Mouse (Mus musculus) neural tube, embryonic 11.5 days (tissue): ENCODE results near the gene Dusp2. TPM values are rescaled to one million over a fixed set of nuclear protein-coding genes. Genes with fewer than 3 reads are reported as not detected.

Experiments used
- ATAC-seq: fragments of 200-750 bp; cut with Nextera tagmentation; 2 replicates; pipeline ENCODE4 v1.8.0; 2017; ENCODE audit warnings: moderate number of reproducible peaks, mild to moderate bottlenecking, moderate TSS enrichment, moderate library complexity; ENCODE audit not compliant: insufficient read depth, low FRiP score, low TSS enrichment
- DNase-seq: peaks from one replicate; pipeline ENCODE4 v3.0.0-alpha.2; 2015; ENCODE audit warnings: low spot score
- H3K27ac ChIP-seq: fragments of 300-500 bp; sonication (generic); 2 replicates; pipeline ENCODE4 v1.5.1; 2014; ENCODE audit warnings: low read depth, mild to moderate bottlenecking, low read length
- H3K27me3 ChIP-seq: fragments of 300-500 bp; sonication (generic); 2 replicates; pipeline ENCODE4 v1.6.1; 2014; ENCODE audit warnings: mild to moderate bottlenecking, low read length, mixed read lengths; ENCODE audit not compliant: control insufficient read depth, insufficient read depth
- H3K36me3 ChIP-seq: fragments of 300-500 bp; sonication (generic); 2 replicates; pipeline ENCODE4 v1.6.1; 2014; ENCODE audit warnings: mild to moderate bottlenecking, low read length, moderate library complexity, mixed read lengths; ENCODE audit not compliant: control insufficient read depth, insufficient read depth
- H3K4me1 ChIP-seq: fragments of 300-500 bp; sonication (generic); 2 replicates; pipeline ENCODE4 v1.6.1; 2014; ENCODE audit warnings: low read length, mixed read lengths; ENCODE audit not compliant: control insufficient read depth, insufficient read depth
- H3K4me2 ChIP-seq: fragments of 300-500 bp; sonication (generic); 2 replicates; pipeline ENCODE4 v1.6.1; 2014; ENCODE audit warnings: low read depth, mild to moderate bottlenecking, moderate library complexity
- H3K4me3 ChIP-seq: fragments of 300-500 bp; sonication (generic); 2 replicates; pipeline ENCODE4 v1.5.1; 2014; ENCODE audit warnings: low read depth, low read length
- H3K9ac ChIP-seq: fragments of 300-500 bp; sonication (generic); 2 replicates; pipeline ENCODE4 v1.6.1; 2014; ENCODE audit warnings: mild to moderate bottlenecking, low read length
- H3K9me3 ChIP-seq: fragments of 300-500 bp; sonication (generic); 2 replicates; pipeline ENCODE4 v1.6.1; 2016; ENCODE audit warnings: low read length; ENCODE audit not compliant: control insufficient read depth
- WGBS: fragments of 180-500 bp; shearing (Covaris S2); extraction: QIAGEN DNeasy Blood & Tissue Kit; methylation state at CpG from one replicate; pipeline ENCODE4 v1.1.7; 2014; 5-methylcytosine and 5-hydroxymethylcytosine counted together
- polyA plus RNA-seq: library from polyadenylated mRNA; unstranded; fragments of >200 nt; fragmentation: Nextera tagmentation; extraction: Ambion mirVana; gene quantifications from 2 replicates; pipeline ENCODE4 v1.2.1, GENCODE M21; 2014

The Dusp2 gene
- polyA plus RNA-seq, 1 experiment from 2014 or later: 7.0 TPM

DNA sequence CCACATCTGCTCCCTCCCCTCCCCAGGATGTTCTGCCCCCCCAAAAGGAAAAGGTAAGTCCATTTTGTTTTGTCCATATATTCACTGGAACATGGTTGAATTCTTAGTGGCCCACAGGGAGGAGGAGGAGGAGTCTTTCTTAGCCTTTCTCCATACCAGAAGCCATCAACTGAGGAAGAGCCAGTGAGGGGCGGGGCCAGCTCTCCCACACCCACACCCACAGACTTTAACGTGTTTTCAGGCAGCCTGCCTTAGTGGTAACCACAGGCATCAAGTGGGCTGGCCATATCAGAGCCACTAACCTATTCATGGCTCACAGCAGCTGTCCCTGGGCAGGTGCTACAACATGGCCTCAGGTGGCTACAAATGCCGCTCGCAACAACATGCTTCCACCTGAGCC, 2.9 kb downstream of the Dusp2 start:
- H3K27ac ChIP-seq: no peak overlapping the region
- H3K36me3 ChIP-seq: no peaks in the 10 kb centered on the region
- H3K4me1 ChIP-seq: 0 out of 2 replicates have a peak, but pooled peaks cover 3% of the 10 kb centered on the region
- ATAC-seq: no peak
- no peak overlapping the region for H3K4me3 ChIP-seq
- H3K9ac ChIP-seq: no peak overlapping the region
- H3K27me3 ChIP-seq: peaks cover 27% of the 10 kb centered on the region
- no peaks in the 10 kb centered on the region for H3K9me3 ChIP-seq
- WGBS: 70% methylated on average over 4 of the region's 4 CpGs
- DNase-seq: no peak
- H3K4me2 ChIP-seq: no peak overlapping the region

DNA sequence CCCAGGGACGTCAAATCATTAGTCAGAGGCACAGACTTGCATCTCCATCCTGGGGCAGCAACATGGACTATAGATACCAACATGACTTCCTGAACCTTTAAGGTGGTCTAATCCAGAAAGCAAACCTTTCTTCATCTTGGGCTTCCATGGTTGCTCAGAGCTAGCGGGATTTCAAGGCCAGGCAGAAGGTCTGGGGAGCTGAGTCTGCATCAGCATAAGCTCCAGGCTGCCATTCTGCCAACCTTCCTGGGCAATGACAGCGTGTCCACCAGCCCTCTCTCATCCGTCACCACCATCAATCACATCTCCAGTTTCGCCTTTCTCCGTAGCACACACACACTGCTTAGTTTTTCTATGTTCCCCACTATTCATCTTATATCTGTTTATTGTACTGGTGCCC, 3.3 kb downstream of the Dusp2 start:
- WGBS: 76% methylated on average over 6 of the region's 6 CpGs
- Histone ChIP-seq H3K36me3 (no peaks in the 10 kb centered on the region), H3K4me2 (no peak overlapping the region), H3K27me3 (peaks cover 27% of the 10 kb centered on the region), H3K9me3 (no peaks in the 10 kb centered on the region), H3K9ac (no peak overlapping the region), H3K27ac (no peak overlapping the region), H3K4me1 (0 out of 2 replicates have a peak, but pooled peaks cover 3% of the 10 kb centered on the region), H3K4me3 (no peak overlapping the region)
- DNase-seq (no peak), ATAC-seq (no peak)

DNA sequence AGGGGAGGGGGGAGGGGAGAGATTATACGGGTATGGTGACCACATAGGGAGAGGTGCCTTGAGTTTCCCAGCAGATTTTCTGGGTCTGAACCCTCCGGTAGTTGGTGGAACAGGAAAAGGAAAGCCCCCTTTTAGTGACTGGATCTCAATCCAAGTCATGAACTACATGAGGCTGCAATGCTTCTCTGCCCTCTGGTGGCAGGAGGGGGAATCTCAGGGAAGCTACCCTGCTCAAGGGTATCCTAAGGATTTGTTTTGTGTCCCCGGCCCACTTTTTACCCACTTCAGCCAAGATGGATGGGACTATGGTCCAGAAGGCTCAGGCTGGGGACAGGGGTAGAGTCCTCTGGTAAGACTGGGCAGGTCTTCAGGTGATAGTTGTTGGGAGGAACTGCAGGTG, 5.2 kb downstream of the Dusp2 start:
- Histone ChIP-seq H3K9me3 (no peaks in the 10 kb centered on the region), H3K9ac (no peak overlapping the region), H3K36me3 (no peaks in the 10 kb centered on the region), H3K27ac (no peak overlapping the region), H3K4me1 (0 out of 2 replicates have a peak, but pooled peaks cover 3% of the 10 kb centered on the region), H3K27me3 (peaks cover 13% of the 10 kb centered on the region), H3K4me3 (no peak overlapping the region), H3K4me2 (no peak overlapping the region)
- ATAC-seq (no peak), DNase-seq (peak; percentile 64)
- WGBS: 17% methylated on average over 3 of the region's 3 CpGs

DNA sequence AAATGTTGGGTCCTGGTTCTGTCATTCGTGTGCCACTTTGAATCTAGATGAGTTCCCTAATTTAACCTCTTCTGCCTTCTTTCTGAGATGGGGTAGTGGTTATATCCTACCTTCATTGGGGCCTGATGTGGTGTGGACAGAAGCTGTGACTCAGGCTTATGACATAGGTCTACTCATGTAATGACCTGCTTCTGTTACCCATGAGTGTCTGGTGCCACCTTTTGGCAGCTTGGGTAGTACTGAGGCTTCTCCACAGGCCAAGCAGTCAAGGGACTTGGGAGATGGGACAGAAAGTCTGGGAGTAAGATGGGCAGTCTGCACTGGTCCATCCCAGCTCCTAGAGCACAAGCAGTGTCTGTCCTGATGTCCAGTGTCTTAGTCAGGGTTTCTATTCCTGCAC, 10.4 kb downstream of the Dusp2 start:
- WGBS: 77% methylated on average over 1 of the region's 1 CpGs
- H3K4me3 ChIP-seq: no peak overlapping the region
- no peaks in the 10 kb centered on the region for H3K27me3 ChIP-seq
- DNase-seq (no peak), ATAC-seq (no peak)
- H3K27ac ChIP-seq: no peak overlapping the region
- no peak overlapping the region for H3K4me2 ChIP-seq
- no peaks in the 10 kb centered on the region for H3K36me3 ChIP-seq
- no peak overlapping the region for H3K9ac ChIP-seq
- H3K4me1 ChIP-seq: no peaks in the 10 kb centered on the region
- H3K9me3 ChIP-seq: no peaks in the 10 kb centered on the region

DNA sequence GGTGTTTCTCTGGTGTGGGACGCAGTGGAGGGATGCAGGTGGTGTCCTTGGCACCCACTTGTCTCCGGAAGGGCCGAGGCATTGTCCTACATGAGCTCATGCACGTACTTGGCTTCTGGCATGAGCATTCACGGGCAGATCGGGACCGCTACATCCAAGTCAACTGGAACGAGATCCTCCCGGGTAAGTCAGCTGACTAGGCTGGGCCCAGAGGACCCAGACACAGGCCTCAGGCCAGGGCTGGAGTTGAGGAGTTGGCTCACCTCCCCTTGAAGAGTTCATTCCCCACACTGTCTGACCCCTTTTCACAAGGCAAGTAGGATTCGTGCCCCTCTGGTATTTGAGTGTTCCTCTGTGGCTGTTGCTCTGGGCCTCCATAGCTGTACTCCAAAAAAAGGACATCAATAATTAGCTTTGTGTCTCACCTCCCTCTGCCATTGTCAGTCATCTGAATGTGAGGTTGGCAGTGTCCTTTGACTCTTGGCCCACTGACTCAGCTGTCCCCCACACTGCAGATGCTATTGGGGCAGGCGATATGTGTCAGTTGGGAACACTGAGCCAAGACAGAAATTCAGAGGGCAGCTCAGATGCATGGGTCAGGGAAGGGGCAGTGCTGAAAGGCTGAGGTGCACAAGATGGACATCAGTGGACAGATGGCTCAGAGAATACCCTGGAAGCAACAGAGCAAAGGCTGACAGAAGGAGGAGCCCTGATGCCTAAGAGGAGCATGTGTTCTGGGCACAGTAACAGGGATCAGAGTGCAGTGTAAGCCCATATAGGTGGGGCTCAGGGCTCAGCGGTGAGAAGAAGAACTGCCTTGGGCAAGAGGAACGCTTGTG, 11.4 kb downstream of the Dusp2 start:
- no peak overlapping the region for H3K4me3 ChIP-seq
- H3K9me3 ChIP-seq: no peaks in the 10 kb centered on the region
- no peaks in the 10 kb centered on the region for H3K27me3 ChIP-seq
- no peak for ATAC-seq
- no peak overlapping the region for H3K27ac ChIP-seq
- no peak for DNase-seq
- 81% methylated on average over 13 of the region's 13 CpGs for WGBS
- H3K4me2 ChIP-seq: no peak overlapping the region
- H3K4me1 ChIP-seq: no peaks in the 10 kb centered on the region
- H3K9ac ChIP-seq: no peak overlapping the region
- H3K36me3 ChIP-seq: no peaks in the 10 kb centered on the region

DNA sequence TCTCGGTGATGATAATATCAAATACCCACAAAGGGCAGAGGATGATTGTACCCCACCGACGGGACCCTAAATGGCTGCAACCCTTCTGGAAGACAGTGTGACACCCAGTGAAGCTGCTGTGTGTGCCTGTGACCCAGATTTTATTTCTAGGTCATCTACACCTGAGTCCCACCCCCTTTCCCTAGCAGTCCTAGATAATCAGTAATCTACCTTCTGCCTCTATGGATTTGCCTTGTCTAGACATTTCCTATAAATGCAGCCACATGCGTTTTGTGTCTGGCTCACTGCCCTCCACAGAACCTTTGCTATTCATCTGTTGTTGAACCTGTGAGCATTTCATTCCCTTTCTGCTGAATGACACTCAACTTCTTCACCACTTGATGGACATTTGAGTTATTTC, 17.9 kb downstream of the Dusp2 start:
- DNase-seq: no peak
- no peaks in the 10 kb centered on the region for H3K4me1 ChIP-seq
- H3K4me2 ChIP-seq: no peak overlapping the region
- no peak overlapping the region for H3K27ac ChIP-seq
- H3K4me3 ChIP-seq: no peak overlapping the region
- H3K9me3 ChIP-seq: no peaks in the 10 kb centered on the region
- no peaks in the 10 kb centered on the region for H3K27me3 ChIP-seq
- 92% methylated on average over 4 of the region's 4 CpGs for WGBS
- no peaks in the 10 kb centered on the region for H3K36me3 ChIP-seq
- H3K9ac ChIP-seq: no peak overlapping the region
- no peak for ATAC-seq

DNA sequence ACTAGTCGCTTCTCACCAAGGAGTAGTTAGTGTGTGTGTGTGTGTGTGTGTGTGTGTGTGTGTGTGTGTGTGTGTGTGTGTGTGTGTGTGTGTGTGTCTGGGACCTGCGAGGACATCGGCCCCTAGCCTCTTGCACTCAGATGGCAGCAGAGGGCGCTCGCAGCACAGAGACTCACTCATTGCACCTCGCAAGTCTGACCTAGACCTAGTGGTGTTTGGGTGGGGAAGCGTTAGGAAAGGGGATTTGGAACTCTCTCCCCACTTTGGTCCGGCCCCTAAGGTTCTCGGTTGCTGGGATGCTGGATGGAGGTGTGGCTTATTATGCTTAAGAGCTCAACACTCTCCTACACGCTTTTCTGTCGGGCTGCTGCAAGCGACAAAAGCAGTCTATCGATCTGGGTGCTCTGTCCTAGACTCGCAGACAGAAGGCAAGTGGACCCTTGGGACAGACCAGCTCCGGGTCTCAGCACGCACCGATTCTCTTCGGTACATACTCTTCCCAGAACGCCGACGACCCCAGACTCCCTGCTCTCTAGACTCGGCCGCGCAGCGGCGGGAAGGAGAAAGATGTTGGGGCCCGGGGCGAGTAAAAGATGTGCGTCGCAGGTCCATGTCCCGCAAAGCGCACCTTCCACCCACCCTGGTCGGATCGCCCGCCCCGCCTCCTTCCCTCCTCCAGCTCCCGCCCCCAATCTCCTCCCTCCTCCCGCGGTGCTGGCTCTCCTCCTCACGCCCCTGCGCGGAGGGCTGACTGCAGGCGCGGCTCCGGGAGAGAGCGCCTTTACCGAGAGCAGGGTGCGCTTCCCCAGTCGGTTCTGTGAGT, 26.7 kb downstream of the Dusp2 start, which contains the start of gene Adra2b:
Gene Adra2b, plus strand, starts transcription at position 750 of the 823 bp plus-strand sequence.
- under 1% methylated on average over 42 of the region's 49 CpGs for WGBS
- no peaks in the 10 kb centered on the region for H3K9me3 ChIP-seq
- peak within 1 kb of the TSS; percentile 57 for H3K4me2 ChIP-seq
- DNase-seq: peak; percentile 86
- peak within 1 kb of the TSS; percentile 38 for H3K4me3 ChIP-seq
- peaks cover 5% of the 10 kb centered on the region; the same call in 1 of the 2 replicates for H3K4me1 ChIP-seq
- H3K9ac ChIP-seq: peak within 1 kb of the TSS; percentile 26
- peaks cover 50% of the 10 kb centered on the region for H3K27me3 ChIP-seq
- peak; percentile 72 for ATAC-seq
- H3K27ac ChIP-seq: no peak within 1 kb of the TSS
- no peaks in the 10 kb centered on the region for H3K36me3 ChIP-seq

DNA sequence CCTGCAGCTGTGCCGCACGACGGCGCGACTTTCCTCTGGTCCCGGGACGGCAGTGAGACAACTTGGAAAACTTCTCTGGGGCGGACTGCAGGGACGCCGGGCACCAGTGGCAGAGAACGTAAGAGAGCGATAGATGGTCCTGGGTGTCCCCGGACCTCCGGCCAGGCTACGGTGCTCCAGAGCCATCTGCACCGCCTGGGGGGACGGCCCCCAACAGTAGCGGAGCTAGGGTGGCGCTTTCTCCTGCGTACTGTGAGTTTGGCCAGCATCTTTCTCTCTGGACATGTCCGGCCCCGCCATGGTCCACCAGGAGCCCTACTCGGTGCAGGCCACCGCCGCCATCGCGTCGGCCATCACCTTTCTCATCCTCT, 27.3 kb downstream of the Dusp2 start:
- Histone ChIP-seq H3K4me2 (peak overlapping the region; percentile 57), H3K4me3 (peak overlapping the region; percentile 38), H3K9me3 (no peaks in the 10 kb centered on the region), H3K9ac (peak overlapping the region; percentile 26), H3K27ac (no peak overlapping the region), H3K4me1 (peaks cover 5% of the 10 kb centered on the region; the same call in 1 of the 2 replicates), H3K36me3 (no peaks in the 10 kb centered on the region), H3K27me3 (peaks cover 50% of the 10 kb centered on the region)
- DNase-seq: no peak
- no peak for ATAC-seq
- 2% methylated on average over 28 of the region's 28 CpGs for WGBS
